Mouse (Mus musculus) adrenal gland (tissue): ENCODE measurements at regions not wholly inside any gene's neighbourhood (a gene's known extent, or its start where the extent isn't known, plus 50 kb on each side); places are given as distances from the start of the nearest gene placed in this dataset.

ENCODE experiments used
- intact Hi-C: fragments of 180-260 bp; cut with DNase I; formaldehyde crosslinking; loops from one replicate; pipeline ENCODE4 v1.15.1; 2025

DNA sequence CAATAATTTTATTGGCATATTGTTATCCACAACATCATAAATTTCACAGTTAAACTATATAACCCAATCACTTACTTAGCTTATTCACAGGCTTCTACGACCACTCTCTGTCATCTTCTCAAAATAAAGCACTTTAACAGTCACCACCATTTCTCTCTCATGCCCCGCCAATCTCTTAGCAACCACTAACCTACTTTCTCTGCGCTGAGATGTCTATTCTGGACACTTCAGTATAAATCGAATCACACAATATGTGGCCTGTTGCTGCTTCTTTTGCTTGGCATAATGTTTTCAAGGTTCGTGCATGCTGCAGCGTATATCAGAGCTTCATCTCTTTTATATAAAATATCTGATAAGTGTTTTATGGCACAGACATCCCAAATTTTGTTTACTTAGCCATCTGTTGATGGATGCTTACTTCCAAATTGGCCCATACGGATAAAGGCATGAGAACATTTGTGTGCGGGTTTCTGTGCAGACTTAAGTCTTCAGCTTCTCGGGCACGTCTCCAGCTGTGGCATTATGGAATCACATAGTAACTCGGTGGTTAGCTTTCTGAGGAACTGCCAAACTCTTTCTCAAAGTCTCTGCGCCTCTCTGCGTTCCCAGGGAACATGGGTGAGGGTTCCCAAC, 137.7 kb downstream of the Irs2 start:
- intact Hi-C loops: no loop called here

DNA sequence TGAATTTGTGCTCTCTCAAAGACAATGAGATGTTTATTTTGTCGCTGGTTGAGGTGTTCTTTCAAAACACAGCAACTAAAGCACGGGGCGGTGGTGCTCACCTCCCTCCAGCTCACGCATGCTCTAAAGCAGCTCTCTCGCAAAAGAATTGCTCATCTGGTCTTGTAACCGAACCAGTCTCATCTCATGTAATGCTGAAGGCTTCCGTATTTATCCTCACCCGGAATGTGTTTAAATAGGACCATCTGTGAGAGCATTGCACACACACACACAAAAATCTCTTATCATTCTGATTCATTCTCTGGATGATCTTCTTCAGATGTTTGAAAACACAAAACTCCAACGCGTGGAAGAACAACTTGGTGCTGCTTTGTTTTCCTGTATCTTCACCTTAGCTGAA, 138.4 kb downstream of the Irs2 start:
- intact Hi-C loops: no loop called here

DNA sequence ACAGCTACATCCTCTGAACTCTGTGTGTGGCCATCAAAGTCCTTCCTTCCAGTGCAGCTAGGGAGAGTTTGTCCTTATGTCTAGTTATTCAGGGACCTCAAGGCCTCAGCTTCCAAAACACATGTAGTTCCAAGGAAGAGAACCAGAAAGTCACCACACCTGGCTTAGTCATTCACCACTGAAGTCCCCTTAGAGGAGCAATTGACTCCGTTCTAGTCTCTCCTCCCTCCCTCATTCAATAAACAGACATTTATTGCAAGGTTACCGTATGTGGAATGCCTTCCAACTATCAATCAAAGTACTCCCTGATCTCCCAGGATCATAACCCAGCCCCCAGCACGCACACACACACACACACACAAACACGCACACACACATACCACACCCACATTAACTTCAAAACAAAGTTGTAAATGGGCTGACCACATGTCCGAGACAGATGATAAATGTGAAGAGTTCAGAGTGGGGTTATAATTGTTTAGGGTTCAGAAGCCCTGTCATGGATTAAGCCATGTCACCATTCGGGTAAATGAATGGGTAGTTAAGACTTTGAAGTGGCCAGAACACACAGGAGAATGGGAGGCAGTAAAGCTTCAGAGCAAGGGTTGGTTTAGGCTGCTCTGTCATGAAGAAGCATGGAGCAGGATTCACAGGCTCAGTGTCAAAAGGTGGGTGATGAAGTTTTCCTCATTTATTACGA, 141.4 kb downstream of the Irs2 start:
- intact Hi-C loops: no loop called here

DNA sequence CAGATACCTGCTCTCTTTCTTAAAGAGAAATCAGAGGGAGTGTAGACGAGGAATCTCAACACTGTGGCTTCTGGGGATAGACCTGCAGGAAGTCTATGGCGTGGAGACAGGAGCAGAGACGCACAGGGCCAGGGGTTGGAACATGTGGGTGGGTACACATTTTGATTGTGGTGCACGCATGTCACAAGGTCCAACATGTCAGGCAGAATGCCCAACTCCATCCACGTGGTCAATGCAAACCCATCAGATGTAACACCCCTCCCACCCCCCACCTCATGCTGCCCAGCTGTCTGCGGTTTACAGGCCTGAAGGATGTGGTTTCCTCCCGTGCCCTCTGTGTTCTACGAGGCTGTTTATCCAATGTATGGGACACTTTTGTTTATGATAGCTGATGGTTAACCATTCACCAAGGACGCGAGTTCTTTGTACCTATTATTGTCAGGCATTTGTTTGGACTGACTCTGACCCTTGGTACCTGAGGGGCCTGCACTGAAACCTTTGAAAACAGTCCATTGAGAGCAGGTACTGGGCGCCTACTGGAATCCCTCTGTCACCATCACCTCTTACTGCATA, 142.2 kb downstream of the Irs2 start:
- intact Hi-C loops: no loop called here

DNA sequence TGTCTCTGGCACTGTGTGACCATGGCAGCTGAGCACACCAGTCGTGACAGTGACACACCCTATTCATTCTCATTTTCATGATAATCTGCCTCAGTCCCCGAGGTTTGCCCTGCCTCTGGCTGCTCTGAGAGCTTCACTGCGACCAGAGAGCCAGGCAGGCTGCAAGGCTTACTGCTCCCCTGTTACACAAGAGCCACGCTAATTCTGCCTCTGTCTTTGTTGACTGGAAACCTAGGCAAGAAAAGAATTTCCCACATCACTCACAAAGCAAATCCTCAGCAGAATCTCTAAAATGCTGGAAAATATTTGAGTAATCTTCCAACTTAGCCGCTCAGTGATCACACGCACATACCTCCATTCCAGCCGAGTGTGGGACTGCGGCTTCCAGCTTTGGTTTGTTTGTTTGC, 142.8 kb downstream of the Irs2 start:
- intact Hi-C loops: no loop called here

DNA sequence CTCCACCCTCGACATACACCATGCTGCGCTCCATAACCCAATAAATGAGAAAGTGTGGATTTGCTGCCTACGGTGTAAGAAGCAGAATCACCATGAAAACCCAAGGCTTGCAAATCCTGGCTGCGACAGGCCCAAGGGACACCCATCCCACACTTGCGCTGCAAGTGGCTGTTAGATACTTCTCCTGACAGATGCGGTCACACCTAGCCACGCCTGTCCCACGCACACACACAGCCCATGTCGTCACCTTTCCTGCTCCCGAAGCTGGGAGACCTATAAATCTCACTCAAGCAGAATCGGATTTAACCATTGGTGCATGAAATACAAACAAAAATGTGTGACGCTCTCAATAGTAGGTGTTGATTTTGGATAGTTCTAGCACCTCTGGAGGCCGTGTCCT, 145.8 kb downstream of the Irs2 start:
- intact Hi-C loops: no loop called here

DNA sequence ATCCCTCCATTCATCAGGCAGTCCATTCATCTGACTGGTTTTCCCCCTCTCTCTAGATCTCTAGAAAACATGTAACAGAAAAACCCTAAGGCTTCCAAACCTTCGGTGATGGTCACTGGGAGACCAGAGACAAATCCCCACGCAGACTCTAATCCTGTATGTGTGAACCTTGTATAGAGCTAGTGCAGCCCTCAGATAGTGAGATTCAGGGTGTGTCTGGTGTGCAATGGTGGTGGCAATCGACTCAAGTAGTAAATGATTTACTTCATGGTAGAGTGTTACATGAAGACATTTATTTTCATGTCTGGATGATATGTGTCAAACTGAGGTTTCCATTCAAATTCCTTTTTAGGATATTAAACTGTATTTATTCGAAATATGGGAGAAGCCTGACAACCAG, 147.4 kb downstream of the Irs2 start:
- intact Hi-C loops: no loop called here

DNA sequence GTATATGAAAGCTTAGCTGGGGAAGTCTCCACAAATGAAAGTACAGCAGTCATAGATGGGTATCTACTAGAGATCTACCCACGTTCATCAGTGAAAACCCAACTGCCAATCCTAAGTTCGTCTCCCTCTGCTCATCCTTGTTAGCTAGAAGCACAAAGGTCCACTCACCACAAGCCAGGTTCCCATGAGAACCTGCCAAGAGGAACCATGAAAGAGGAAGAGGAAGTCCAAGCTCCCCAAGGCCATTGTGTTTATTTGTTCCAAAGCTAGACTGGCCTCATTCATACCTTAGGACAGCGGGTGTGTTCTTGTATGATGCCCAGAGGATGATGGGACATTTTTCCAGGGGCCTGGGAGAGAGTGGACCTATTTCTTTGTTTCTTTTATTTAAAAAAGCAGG, 150.4 kb downstream of the Irs2 start:
- intact Hi-C loops: no loop called here

DNA sequence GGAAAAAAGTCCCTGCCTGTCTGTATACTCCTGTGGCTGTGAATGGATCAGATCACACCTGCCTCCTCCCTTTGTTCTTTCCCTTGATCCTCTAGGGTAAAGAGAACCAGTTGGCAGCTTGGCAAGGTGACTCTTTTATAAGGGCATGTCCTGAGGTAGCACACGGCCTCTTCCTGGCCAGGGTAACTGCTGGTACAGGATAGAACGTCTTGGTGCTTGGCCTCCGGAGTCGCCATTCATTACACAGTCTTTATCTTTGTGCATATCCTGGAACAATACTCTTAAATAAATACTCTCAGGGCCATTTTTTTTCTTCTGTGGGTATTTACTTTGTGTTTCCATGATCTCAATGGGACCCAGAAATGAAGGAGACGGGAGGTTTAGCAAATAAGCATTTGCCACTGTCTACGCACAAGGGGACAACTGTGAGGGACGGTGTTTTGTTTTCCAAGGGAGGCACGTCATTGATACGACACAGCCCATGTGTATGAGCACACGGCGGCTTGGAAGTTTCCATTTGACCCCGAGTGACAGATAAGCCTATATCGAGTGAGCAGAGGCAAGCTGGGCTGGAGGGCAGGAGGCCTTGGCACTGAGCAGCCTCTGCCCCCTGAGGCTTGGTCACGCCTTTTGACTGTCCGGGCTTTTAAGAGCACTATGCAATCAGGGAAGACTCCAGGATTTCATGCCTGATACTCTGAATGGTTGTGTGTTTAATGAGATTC, 151.1 kb downstream of the Irs2 start:
- intact Hi-C loops: no loop called here

DNA sequence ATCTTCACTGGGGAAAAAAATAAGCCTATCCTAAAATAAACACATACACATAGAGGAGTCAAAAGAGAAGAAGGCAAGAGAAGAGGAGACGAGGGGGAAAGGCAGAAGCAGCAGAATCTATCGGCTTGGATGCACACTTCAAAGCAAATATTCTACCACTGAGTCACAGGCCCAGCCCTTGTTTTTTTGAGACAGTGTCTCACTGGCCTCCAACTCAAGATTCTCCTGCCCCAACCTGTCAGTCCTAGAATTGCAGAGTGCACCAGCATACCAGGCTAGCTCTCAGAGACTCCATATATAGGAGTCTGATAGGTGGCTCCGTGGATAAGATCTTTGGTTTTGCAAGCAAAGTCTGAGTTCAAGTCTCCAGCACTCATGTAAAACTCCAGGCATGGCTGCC, 152.6 kb downstream of the Irs2 start:
- intact Hi-C loops: no loop called here

DNA sequence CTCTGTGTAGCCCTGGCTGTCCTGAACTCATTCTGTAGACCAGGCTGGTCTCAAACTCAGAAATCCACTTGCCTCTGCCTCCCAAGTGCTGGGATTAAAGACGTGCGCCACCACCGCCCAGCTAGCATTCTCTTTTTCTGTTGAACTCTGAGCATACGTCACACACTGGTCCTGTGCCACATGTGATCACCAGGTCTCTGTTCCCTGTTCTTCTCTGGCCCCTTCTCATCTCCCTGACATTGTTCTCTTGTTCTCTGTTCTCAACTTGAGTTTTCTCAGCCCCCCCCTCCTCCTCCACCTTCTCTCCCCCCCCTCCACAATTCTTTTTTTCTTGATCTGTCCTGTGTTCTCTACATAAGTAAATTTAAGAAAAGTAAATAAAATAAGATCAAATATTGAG, 153.1 kb downstream of the Irs2 start:
- intact Hi-C loops: no loop called here

DNA sequence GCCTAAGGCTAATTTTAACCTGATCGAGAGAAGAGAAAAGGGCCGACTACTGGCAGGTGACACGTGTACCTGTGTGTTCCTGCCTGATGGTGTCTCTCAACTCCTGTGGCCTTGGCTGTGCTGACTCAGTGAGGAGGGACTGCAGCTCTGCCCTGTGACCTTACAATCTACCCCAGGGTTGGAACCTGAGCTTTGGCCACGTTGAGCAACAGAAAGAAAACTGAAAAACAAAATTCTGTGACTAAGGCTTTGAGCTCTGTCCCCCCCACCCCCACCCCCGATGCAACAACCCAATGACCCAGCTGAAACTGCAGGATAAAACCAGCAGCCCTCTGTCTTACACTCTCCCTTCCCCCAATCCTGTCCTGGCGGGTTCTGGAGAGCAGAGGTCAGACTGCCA, 153.7 kb downstream of the Irs2 start:
- intact Hi-C loops: no loop called here

DNA sequence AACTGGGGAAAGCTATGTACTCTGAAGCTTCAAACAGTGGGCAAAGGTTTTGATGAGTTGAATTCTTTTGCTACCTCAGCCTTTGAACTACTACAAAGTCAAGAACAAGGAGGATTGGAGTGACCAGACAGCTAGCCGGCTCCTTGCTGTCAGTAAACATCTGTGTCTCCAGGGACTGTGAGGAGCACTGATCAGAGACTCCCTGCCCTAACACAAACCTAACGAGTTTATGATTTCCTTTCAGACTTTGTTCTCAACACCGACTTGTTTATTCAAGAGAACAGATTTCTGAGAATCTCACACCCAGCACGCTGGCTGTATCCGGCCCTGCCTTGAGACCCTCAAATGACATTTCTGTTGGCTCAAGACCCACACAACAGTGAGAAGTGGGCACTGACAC, 154.4 kb downstream of the Irs2 start:
- intact Hi-C loops: no loop called here

DNA sequence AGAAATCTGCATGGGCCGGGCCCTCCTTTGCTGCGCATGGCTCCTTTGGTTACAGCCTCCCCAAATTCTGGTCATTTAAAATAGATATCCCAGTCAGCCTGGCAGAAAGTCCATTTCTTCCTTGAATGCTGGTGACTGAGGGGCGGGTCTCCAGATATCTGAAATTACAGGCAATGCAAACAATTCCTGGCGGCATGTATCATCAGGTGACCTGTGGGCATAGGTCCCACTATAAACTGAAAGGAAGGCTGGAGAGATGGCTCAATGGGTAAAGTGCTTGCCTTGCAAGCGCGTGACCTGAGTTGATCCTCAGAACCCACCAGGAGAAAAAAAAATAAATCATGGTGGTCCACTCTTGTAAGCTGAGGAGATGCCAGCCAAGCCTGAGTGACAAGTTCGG, 158.3 kb downstream of the Irs2 start:
- intact Hi-C loops: no loop called here

DNA sequence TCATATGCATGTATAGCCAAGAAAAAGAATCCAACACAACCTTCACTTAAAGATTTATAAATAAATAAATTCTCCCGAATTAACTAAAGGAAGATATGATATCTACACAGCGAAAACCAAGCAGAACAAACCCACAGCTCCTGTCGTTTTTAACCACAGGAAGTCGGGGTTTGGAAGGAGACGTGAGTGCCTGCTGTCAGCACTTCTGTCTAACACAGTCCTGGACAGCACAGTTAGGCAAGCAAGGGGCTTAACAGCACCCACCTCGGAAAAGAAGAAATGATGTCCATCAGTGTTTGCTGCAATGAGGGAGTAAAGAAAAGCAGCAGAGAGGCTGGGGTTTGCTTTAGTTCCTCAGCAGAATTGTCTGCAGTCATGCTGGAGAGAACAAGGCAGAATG, 162.7 kb downstream of the Irs2 start:
- intact Hi-C loops: no loop called here

DNA sequence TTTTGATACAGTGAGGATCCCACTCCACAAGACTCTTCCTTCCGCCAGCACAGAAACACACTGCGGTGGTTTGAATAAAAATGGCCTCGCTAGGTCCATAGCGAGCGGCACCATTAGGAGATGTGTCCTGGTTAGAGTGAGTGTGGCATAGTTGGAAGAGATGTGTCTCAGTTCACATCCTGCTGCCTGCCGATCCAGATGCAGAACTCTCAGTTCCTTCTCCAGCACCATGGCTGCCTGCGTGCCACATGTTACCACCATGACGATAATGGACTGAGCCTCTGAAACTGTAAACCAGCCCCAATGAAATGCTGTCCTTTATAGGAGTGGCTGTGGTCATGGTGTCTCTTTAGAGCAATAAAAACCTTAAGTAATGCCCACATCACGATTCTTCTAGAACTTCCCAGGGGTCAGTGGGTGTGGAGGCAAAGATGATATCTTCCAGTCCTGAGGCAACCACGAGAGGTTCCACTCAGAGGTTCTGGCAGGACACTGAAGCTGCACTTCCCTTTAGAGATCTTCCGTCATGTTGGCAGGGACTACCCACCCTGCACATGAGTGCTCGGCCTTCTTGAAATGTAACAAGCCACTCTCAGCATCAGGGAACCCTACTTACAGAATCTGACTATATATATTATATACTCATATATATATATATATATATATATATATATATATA, 167.3 kb downstream of the Irs2 start:
- intact Hi-C loops: no loop called here

DNA sequence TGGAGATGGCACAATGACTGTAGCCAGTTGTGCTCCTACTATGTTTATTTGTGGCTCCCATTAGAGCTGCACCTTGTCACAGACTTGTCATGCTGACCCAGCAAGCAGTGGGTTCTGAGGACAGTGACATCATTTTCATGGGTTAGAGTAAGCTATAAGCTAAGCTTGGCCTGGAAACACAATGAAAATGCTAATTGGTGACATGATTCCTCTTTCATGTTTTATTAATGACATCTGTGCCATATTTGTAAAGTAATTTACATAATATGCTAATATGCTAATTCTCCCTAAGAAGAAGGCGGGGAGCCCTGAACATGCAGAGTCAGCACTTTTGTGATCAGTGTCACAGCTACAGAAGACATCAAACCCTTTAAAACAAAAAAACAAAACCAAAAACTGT, 168.2 kb downstream of the Irs2 start:
- intact Hi-C loops: no loop called here

DNA sequence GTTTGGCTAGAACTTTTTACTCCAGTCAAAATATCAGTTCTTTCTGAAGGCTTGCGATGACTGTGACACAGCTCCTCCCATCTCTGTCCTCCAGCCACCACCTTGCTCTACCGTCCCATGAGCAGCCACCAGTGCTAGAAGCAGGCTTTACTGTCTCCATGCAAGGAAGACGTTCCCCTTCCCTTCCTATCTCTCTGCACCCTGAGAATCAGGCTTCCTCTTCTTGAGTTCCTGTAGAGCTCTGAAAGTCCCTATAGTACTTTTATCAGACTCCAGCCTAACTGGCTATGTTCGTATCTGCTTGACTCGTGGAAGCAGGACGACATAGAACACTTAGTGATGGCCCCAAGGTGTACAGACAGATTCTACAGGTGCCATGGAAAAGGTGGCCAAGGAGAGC, 173.2 kb downstream of the Irs2 start:
- intact Hi-C loops: no loop called here

DNA sequence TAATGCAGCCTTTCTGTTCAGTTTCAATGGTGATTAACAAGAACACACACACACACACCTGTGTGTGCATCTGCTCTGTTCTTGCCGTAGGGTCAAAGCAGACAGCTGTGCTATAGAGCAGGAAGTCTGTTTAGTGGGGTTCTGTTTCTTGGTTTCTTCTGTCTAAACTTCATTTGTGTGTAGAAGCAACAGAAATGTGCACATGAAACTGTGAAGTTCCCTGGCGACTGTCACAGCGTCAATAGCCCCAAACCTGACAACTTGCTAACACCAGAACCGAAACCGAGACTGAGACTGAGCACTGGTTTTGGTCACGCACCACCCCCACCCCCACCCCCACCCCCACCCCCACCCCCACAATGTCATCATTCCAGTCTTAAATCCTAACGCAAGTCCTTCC, 176.4 kb downstream of the Irs2 start:
- intact Hi-C loops: no loop called here

DNA sequence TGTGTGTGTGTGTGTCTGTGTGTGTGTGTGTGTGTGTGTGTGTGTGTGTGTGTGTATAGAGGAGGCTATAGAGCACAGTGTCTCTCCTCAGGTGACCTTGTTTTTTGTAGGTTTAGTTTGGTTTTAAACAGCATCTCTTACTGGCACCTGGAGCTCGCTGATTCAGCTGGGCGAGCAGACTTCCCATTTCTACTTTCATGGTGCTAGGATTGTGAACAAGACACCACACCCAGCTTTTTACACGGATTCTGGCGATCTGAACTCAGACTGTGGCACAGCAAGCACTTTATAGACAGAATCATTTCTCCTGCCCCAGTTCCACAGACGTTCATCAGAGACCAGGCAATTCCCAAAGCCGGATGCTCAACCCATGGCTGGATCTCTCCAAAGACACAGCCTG, 177.0 kb downstream of the Irs2 start:
- intact Hi-C loops: no loop called here

DNA sequence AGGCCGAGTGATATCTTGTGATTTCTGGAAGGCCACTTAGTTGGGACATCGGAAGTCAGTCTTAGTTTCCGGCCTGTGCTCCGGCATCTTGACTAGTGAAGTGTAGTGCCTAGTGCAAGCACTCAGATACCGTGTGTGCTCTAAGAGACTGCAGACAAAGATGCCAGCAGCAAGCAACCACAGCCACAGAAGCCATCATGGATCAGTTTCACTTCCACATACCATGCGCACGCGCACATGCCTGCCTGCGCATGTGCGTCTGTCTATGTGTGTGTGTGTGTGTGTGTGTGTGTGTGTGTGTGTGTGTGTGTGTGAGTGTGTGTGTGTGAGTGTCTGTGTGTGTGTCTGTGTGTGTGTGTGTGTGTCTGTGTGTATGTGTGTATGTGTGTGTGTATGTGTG, 177.4 kb downstream of the Irs2 start:
- intact Hi-C loops: no loop called here

DNA sequence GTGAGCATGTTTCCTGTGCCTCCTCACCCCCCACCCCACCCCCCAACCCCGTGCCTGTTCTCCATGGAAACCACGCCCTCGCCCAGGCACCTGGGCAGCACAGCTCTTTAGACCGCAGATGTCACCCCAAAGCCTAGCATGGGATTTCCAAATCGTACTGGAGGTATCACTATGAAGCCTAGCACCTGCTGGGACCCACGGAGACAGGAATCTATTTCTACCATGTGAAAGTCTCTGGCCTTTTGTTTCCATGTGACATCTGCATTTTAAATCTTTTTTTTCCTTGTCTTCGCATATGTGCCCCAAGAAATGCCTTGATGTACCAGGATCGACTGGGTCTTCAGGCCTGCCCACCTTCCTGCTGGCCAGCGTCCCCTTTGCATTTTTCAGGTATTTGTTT, 179.7 kb downstream of the Irs2 start:
- intact Hi-C loops: no loop called here
